Mouse (Mus musculus) E14TG2a.4 (cell line): Measurements from ENCODE around the gene Selenbp2.

Experiments
- CTCF ChIP-seq: conservative IDR thresholded peaks from 2 replicates; pipeline ENCODE4 v1.5.1; 2014; ENCODE audit warnings: low read length
- NANOG ChIP-seq: IDR thresholded peaks from 2 replicates; pipeline ENCODE4 v1.6.1; 2014; ENCODE audit warnings: borderline replicate concordance, low read length, mixed read lengths
- POU5F1 ChIP-seq: IDR thresholded peaks from 2 replicates; pipeline ENCODE4 v1.6.1; 2014; ENCODE audit warnings: low read length, borderline replicate concordance

DNA sequence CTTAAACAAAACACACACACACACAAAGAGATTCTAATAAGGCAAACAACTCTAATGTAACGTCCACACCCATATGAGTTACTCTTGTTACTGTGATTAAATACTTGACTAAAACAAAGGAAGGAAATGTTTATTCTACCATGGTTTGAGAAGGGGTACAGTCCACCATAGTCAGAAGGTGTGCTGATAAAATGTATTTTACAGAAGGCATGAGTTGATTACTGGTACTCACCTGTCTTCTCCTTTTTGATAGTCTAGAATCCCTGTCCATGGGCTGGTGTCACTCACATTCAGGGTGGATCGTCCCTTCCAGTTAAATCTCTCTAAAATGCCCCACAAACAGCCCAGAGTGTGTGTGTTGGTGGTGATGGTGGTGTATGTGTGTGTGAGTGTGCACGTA lies 9.5 kb downstream of the Selenbp2 start:
- TF ChIP-seq NANOG (no peak), CTCF (no peak), POU5F1 (no peak)
